Mouse (Mus musculus) heart, adult 2 months (tissue): ENCODE data around the gene Aen.

ENCODE experiments used
- CTCF ChIP-seq: fragments of 200-600 bp; IDR thresholded peaks from 2 replicates; pipeline ENCODE4 v1.8.1; 2022; ENCODE audit warnings: antibody characterized with exemption, mild to moderate bottlenecking, moderate library complexity
- EP300 ChIP-seq: fragments of 200-500 bp; IDR thresholded peaks from 2 replicates; pipeline ENCODE4 v1.6.1; 2011; ENCODE audit warnings: low read depth, low read length, control low read depth; ENCODE audit not compliant: insufficient read depth
- POLR2A ChIP-seq: fragments of 200-500 bp; IDR thresholded peaks from 2 replicates; pipeline ENCODE4 v1.6.1; 2011; ENCODE audit warnings: mild to moderate bottlenecking, low read depth, low read length, control low read depth; ENCODE audit not compliant: insufficient read depth

DNA sequence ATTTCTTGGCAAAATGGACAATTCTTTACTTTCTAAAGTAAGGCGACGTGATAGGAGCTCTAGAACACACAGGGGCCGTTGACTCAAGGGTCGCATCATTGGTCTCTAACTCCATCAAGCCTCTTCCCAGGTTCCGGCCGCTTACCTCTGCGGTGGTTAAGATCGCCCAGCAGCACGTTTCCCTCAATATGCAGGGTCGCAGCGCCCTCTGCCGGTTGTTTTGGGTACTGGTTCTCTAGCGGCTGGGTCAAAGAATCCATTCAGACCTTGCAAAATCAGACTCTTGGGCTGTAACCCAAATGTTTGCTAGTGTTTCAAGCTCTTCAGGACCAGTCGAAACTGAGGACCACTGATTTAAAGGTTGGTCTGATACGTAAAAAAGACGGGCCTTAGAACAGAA is 5.0 kb upstream of the Aen start:
- TF ChIP-seq POLR2A = no peak
- TF ChIP-seq CTCF = peak; percentile 90
- TF ChIP-seq EP300 = peak; percentile 25; the same call in 1 of the 2 replicates
